Mouse (Mus musculus) embryonic facial prominence, embryonic 11.5 days (tissue): ENCODE results near the gene Pgap3. TPM values are rescaled to one million over a fixed set of nuclear protein-coding genes. Genes with fewer than 3 reads are reported as not detected.

Experiments used
- ATAC-seq: fragments of 200-750 bp; cut with Nextera tagmentation; replicated peaks from 2 replicates; pipeline ENCODE4 v1.8.0; 2017; ENCODE audit warnings: low read depth; ENCODE audit not compliant: insufficient number of reproducible peaks, low FRiP score, low TSS enrichment
- DNase-seq: peaks from one replicate; pipeline ENCODE4 v3.0.0-alpha.2; 2015; ENCODE audit warnings: low spot score
- H3K27ac ChIP-seq: fragments of 300-500 bp; sonication (generic); replicated peaks from 2 replicates; pipeline ENCODE4 v1.5.1; 2014; ENCODE audit warnings: mild to moderate bottlenecking, low read depth, low read length, control low read depth
- H3K27me3 ChIP-seq: fragments of 300-500 bp; sonication (generic); 2 replicates; pipeline ENCODE4 v1.6.1; 2014; ENCODE audit warnings: mild to moderate bottlenecking, low read length, moderate library complexity, mixed read lengths; ENCODE audit not compliant: control insufficient read depth, insufficient read depth
- H3K36me3 ChIP-seq: fragments of 300-500 bp; sonication (generic); replicated peaks from 2 replicates; pipeline ENCODE4 v1.6.1; 2014; ENCODE audit warnings: low read depth, mild to moderate bottlenecking, low read length, moderate library complexity, mixed read lengths; ENCODE audit not compliant: control insufficient read depth, insufficient read depth
- H3K4me1 ChIP-seq: fragments of 300-500 bp; sonication (generic); 2 replicates; pipeline ENCODE4 v1.6.1; 2014; ENCODE audit warnings: low read length, mixed read lengths; ENCODE audit not compliant: control insufficient read depth, insufficient read depth
- H3K4me2 ChIP-seq: fragments of 300-500 bp; sonication (generic); 2 replicates; pipeline ENCODE4 v1.6.1; 2014; ENCODE audit warnings: low read depth, mild to moderate bottlenecking, control low read depth, low read length, moderate library complexity
- H3K4me3 ChIP-seq: fragments of 300-500 bp; sonication (generic); 2 replicates; pipeline ENCODE4 v1.5.1; 2014; ENCODE audit warnings: low read depth, low read length, control low read depth
- H3K9ac ChIP-seq: fragments of 300-500 bp; sonication (generic); replicated peaks from 2 replicates; pipeline ENCODE4 v1.6.1; 2014; ENCODE audit warnings: mild to moderate bottlenecking, control low read depth, low read length
- H3K9me3 ChIP-seq: fragments of 300-500 bp; sonication (generic); replicated peaks from 2 replicates; pipeline ENCODE4 v1.6.1; 2016; ENCODE audit warnings: mild to moderate bottlenecking, low read length, inconsistent platforms, mixed read lengths; ENCODE audit not compliant: control insufficient read depth
- WGBS: fragments of 180-500 bp; shearing (Covaris S2); extraction: QIAGEN DNeasy Blood & Tissue Kit; methylation state at CpG from one replicate; pipeline ENCODE4 v1.1.7; 2014; 5-methylcytosine and 5-hydroxymethylcytosine counted together
- polyA plus RNA-seq: library from polyadenylated mRNA; unstranded; fragments of >200 nt; fragmentation: Nextera tagmentation; extraction: Ambion mirVana; gene quantifications from 2 replicates; pipeline ENCODE4 v1.2.1, GENCODE M21; 2014

The Pgap3 gene
- polyA plus RNA-seq, 1 experiment from 2014 or later = 6.5 TPM

GRCm38 (mm10) chr11:98369337-98369736 lies 31.0 kb downstream of the Pgap3 start:
- Histone ChIP-seq H3K4me2 (no peak overlapping the region), H3K9me3 (no peaks in the 10 kb centered on the region), H3K4me3 (no peak overlapping the region), H3K9ac (no peak overlapping the region), H3K4me1 (no peaks in the 10 kb centered on the region), H3K27me3 (no peaks in the 10 kb centered on the region), H3K27ac (no peak overlapping the region), H3K36me3 (no peaks in the 10 kb centered on the region)
- no peak for ATAC-seq
- no peak for DNase-seq
- WGBS = 86% methylated on average over 6 of the region's 6 CpGs

- Histone ChIP-seq H3K4me1 (no peaks in the 10 kb centered on the region), H3K27ac (no peak overlapping the region), H3K4me2 (no peak overlapping the region), H3K36me3 (no peaks in the 10 kb centered on the region), H3K27me3 (no peaks in the 10 kb centered on the region), H3K9me3 (no peaks in the 10 kb centered on the region), H3K4me3 (no peak overlapping the region), H3K9ac (no peak overlapping the region)
- 85% methylated on average over 7 of the region's 7 CpGs for WGBS
- no peak for DNase-seq
- ATAC-seq = no peak
Observed at GRCm38 (mm10) chr11:98367863-98368186, 32.5 kb downstream of the Pgap3 start.

DNA sequence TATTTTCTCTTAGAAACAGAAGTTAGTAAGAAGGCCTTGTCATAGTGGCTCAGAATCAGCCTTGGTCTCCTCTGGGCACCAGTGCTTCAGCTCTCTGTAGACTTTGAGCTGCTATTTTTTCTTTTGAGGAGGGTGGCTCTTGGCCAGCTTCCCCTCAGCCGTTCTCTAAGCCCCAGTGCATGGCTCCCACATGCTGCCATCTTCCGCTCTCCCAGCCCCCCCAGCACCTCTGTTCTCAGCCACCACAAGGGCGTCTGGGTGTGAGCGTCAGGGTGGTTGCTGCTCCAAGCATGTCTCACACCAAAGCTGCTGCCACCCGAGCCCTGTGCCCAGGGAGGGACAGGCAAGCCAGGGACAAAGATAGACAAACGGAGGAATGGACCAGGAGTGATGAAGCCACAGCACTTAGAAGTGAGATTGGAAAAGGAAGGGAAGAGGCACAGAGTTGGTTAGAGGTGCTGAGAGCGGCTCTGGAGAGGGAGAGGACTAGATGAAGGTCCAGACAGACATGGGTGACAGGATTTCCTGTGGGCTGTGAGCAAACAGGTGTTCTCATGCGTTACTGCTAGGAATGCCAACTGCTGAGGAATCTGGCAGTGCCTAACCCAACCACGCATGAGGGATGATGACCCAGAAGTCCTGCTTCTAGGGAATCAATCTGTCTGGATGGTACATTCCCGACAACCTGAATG lies 33.0 kb downstream of the Pgap3 start:
- ATAC-seq (no peak), DNase-seq (no peak)
- H3K4me1 ChIP-seq = no peaks in the 10 kb centered on the region
- H3K27ac ChIP-seq = no peak overlapping the region
- no peaks in the 10 kb centered on the region for H3K27me3 ChIP-seq
- WGBS = 80% methylated on average over 10 of the region's 10 CpGs
- no peak overlapping the region for H3K4me2 ChIP-seq
- H3K9me3 ChIP-seq = no peaks in the 10 kb centered on the region
- H3K4me3 ChIP-seq = no peak overlapping the region
- no peaks in the 10 kb centered on the region for H3K36me3 ChIP-seq
- H3K9ac ChIP-seq = no peak overlapping the region

- no peaks in the 10 kb centered on the region; the same call in 1 of the 2 replicates for H3K4me1 ChIP-seq
- ATAC-seq (no peak), DNase-seq (no peak)
- no peak overlapping the region for H3K4me2 ChIP-seq
- H3K9me3 ChIP-seq = no peaks in the 10 kb centered on the region
- WGBS = 81% methylated on average over 10 of the region's 10 CpGs
- no peak overlapping the region for H3K4me3 ChIP-seq
- no peak overlapping the region for H3K27ac ChIP-seq
- no peaks in the 10 kb centered on the region for H3K27me3 ChIP-seq
- H3K36me3 ChIP-seq = no peaks in the 10 kb centered on the region
- H3K9ac ChIP-seq = no peak overlapping the region
Observed at GRCm38 (mm10) chr11:98366290-98366689, 34.0 kb downstream of the Pgap3 start.

DNA sequence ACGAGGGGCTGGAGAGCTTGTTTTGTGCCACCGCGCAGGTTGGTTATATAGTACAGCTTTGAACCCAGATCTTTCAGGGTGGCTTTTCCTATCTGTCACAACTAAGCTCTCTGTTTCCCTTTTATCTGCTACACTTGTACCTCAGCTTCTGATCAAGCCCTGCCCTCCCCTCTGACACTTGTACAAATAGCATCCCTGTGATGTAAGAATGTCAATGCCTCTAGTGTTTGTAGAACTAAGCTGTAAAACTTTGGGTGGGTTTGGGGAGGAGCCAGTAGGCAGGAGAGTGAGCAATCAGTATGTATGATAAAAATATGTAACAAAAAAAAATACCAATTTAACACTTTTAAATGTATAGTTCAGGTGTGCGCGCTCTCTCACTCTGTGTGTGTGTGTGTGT lies 35.9 kb downstream of the Pgap3 start:
- Histone ChIP-seq H3K4me3 (no peak overlapping the region), H3K9ac (no peak overlapping the region), H3K27ac (no peak overlapping the region), H3K4me1 (peaks cover 5% of the 10 kb centered on the region), H3K27me3 (no peaks in the 10 kb centered on the region), H3K9me3 (no peaks in the 10 kb centered on the region), H3K4me2 (no peak overlapping the region), H3K36me3 (no peaks in the 10 kb centered on the region)
- WGBS = 90% methylated on average over 5 of the region's 5 CpGs
- ATAC-seq (no peak), DNase-seq (no peak)

DNA sequence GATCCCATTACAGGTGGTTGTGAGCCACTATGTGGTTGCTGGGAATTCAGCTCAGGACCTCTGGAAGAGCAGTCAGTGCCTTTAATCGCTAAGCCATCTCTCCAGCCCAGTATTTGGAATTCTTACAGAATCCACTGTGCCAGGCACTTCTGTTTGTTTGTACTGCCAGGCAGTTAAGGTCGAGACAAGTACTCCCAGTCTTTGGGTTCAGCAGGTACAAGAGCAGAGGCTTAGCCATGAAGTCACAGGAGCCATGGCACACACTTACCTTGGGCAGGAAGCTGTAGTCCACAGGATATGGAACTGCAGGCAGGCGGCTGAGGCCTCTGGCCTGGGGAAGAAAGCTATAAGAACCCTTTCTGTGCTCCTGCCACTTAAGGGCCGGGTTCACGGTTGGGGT lies 36.5 kb downstream of the Pgap3 start:
- Histone ChIP-seq H3K4me3 (no peak overlapping the region), H3K36me3 (no peaks in the 10 kb centered on the region), H3K27me3 (no peaks in the 10 kb centered on the region), H3K9me3 (no peaks in the 10 kb centered on the region), H3K4me1 (peaks cover 7% of the 10 kb centered on the region), H3K4me2 (no peak overlapping the region), H3K9ac (no peak overlapping the region), H3K27ac (no peak overlapping the region)
- DNase-seq (no peak), ATAC-seq (no peak)
- WGBS = 81% methylated on average over 5 of the region's 5 CpGs

GRCm38 (mm10) chr11:98360866-98361521 lies 39.3 kb downstream of the Pgap3 start:
- no peak for DNase-seq
- H3K9me3 ChIP-seq = no peaks in the 10 kb centered on the region
- H3K27ac ChIP-seq = 0 out of 2 replicates have a peak overlapping the region, but pooled peaks have one; percentile 13
- H3K4me2 ChIP-seq = 0 out of 2 replicates have a peak overlapping the region, but pooled peaks have one; percentile 4
- H3K9ac ChIP-seq = peak overlapping the region; percentile 37
- no peak overlapping the region for H3K4me3 ChIP-seq
- 32% methylated on average over 9 of the region's 9 CpGs for WGBS
- ATAC-seq = no peak
- peaks cover 7% of the 10 kb centered on the region for H3K4me1 ChIP-seq
- H3K36me3 ChIP-seq = no peaks in the 10 kb centered on the region
- H3K27me3 ChIP-seq = no peaks in the 10 kb centered on the region
